Mouse (Mus musculus): ENCODE data around the gene Adh1.

Adh1 gene

GRCm38 (mm10) chr3:138241371-138241770 is 19.4 kb upstream of the Adh1 start:
- DNase-seq (ENCODE audit: low spot score in 2 of 2): no peak

DNA sequence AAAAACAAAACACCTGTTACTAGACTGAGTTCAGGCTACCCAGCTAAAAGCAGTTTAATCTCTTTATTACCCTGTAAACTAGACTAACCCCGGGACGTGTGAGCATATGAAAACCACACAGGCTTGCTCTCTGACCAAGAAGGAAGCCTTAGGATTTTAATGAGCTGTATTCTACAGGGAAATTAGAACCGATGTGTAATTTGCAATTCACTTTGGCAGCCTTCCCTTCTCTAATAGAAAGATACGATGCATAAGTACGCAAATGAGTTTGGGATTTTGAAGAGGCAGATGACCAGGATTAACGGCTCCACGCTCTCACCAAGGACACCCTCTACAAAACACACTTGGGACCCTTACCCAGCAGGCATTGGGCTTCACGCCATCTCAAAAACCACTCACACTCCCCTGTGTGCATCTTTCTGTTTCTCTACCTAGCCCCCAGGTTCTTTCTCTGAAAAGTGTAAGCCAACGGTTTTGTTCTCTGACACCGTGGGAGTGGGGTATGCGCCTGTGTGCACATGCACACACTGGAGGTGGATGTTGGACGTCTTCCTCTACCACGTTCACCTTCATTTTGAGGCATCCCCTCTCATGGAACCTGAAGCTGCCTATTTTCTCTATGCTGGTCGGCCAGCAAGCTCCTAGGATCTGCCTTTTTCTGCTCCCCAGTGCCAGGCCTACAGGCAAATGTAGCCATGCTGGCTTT is 18.6 kb upstream of the Adh1 start:
- no peak for DNase-seq (ENCODE audit: low spot score in 2 of 2)

GRCm38 (mm10) chr3:138242933-138243332 is 17.9 kb upstream of the Adh1 start:
- DNase-seq (ENCODE audit: low spot score in 2 of 2): no peak

- DNase-seq (ENCODE audit: low spot score in 2 of 2): no peak
Observed at GRCm38 (mm10) chr3:138244338-138244874, 16.4 kb upstream of the Adh1 start.

DNA sequence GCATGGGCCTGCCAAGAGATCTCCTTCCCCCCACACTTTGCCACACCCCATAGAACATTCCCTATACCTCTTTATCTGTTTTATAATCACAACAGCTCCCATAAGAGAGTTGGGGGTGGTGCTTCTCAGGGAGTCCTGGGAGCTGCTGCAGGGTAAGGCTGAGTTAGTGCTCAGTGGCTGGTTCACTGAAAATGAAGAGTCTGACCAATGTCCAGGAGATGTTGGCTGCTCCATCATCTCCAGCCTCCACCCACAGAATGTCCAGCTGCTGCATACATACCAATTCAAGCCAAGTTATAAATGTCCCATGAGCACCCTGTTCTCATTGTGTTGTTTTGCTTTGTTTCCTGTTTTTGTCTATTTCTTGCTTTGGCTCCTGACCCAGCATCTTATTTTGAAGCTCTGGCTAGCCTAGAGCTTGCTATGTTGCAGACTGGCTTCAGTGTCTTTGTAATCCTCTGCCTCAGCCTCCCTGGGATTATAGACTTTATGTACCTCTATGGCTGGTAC is 14.2 kb upstream of the Adh1 start:
- DNase-seq (ENCODE audit: low spot score in 2 of 2): no peak

DNA sequence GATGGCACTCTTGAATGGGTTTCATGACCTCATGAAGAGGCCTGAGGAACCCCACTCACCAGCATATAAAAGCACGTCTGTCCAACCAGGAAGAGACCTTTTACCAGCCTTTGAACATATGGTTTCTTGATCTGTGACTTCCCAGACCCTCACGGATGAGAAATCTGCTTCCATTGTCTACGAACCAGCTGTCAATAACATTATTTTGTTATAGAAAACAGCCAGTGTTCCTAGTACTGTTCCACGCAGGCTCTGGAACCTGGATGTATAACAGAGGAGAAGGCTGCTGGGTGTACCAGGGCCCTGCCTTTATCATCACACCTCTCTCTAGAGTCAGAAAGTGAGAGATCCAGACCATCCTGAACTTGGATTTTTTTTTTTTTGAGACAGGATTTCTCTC is 13.6 kb upstream of the Adh1 start:
- no peak for DNase-seq (ENCODE audit: low spot score in 2 of 2)

- no peak for DNase-seq (ENCODE audit: low spot score in 2 of 2)
Observed at GRCm38 (mm10) chr3:138248011-138248410, 12.8 kb upstream of the Adh1 start.

DNA sequence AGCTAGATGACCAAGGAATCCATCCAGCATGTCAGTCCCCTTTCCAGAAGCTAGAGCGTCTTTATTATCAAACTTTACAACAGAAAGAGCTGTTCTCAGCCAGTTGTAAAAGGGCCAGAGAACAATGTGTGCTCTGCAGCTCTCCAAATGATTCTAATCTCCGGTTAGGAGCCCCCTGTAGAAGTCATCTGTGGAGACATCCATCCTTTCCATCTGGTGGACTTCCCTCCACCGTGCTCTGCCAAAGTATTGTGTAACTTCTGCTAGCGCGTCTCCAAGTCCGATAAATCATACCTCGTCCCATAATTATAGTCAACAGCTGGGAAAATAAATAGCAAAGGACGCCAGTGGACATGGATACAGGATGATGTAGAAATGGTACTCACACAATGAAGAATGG is 12.0 kb upstream of the Adh1 start:
- no peak for DNase-seq (ENCODE audit: low spot score in 2 of 2)

DNA sequence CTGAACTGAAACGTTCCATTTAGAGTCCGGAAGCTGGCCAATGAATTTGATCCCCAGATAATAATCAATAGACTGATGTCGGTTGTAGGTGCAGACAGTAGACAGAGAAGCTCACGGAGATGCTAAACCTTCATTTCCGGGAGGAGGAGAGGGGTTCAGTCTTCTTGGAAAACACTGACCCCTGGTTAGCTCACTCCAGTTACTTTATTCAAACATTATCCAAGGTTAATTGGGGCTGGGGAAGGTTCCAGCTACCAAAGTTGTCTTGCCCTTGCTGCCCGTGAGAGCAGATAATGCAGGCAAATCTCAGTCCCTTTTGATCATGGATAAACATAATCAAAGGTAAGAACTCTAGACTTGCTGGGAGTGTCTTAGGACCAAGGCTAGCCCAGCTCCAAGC is 9.6 kb upstream of the Adh1 start:
- DNase-seq (ENCODE audit: low spot score in 2 of 2): no peak

GRCm38 (mm10) chr3:138254205-138254604 is 6.6 kb upstream of the Adh1 start:
- DNase-seq (ENCODE audit: low spot score in 2 of 2): no peak

DNA sequence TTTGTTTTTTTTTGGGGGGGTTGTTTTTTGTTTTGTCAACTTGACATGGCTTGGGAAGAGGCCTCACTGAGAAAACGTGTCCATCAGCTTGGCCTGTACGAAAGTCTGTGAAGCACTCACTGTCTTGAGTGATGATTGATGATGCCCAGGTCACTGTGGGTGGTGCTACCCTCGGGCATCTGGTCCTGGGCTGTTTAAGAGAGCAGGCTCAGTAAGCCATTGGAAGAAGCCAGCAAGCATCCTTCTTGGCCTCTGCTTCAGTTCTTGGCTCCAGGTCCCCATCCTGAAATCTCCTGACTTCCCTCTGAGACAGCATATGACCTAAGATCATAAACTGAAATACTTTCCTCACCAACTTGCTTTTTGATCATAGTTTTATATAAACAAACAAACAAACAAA is 5.4 kb upstream of the Adh1 start:
- DNase-seq (ENCODE audit: low spot score in 2 of 2): no peak

DNA sequence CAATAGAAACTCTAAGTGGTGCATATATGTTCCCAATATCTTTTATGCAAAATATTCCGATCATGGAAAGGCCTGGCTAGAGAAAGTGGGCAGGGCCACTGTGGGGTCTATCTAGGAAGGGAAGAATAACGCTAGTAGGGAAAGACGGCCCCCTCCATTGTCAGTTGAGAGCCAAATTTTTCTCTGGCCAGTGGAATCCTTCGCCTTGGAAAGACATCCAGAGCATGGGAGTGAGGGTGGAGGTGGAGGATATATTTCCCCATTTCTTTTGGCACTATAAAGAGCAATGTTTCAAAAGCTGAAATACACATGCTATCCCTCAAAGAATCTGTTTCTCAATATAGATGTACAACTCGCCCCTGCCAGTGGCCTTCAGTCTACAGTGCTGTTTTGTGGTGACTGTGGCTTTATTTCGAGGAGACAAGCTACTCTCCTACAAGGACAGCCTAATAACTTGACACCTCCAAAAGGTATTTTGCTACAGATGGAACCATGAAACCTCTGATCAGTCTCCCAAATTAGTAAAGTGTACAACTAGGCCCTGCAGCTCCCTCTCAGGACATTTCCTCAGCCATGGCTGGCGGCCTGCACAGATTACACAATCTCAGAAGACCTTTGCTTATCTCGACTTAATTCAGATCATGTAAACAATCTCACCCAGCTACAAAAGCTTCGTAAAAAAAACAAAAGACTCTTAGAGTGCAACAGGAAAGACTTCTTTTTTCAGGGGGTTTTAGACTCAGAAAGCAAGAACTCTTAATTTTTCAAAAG is 4.8 kb upstream of the Adh1 start:
- no peak for DNase-seq (ENCODE audit: low spot score in 2 of 2)

- DNase-seq (ENCODE audit: low spot score in 2 of 2): no peak
Observed at GRCm38 (mm10) chr3:138262568-138262967, 1.8 kb downstream of the Adh1 start.

DNA sequence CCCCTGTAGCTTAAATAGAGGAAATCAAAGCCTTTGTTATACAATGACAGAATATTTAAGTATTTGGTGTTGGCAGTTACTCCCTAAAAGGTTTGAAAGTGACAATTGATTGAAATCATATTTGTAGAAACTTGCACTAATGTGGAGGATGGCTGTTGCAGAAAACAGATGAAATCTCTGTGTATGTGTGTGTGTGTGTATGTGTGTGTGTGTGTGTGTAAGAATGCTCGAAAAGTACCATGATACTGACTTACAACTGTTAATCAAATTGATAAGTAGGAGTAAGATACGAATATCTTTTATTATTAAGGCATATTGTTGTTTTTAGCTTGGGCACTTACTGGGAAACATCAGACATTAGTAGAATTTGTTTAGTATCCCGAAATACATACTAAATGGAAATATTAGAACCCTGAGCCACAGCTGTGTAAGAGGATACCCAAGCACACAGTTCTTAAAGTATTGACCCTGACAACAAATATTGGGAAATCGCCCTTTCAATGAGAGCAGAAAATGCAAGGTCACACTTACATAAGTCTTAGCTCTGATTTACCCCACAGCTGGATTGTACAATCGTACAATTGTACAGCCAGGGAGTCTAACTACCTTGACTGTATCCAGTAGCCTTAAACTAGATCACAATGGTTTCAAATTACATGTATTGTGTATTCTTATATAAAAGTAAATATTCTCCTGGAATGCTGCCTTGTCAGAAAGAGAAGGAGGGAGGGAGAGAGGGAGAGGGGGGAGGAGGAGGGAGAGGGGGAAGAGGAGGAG is 2.6 kb downstream of the Adh1 start:
- no peak for DNase-seq (ENCODE audit: low spot score in 2 of 2)

- no peak for DNase-seq (ENCODE audit: low spot score in 2 of 2)
Observed at GRCm38 (mm10) chr3:138264648-138265047, 3.9 kb downstream of the Adh1 start.

GRCm38 (mm10) chr3:138270507-138270906 is 9.7 kb downstream of the Adh1 start:
- DNase-seq (ENCODE audit: low spot score in 2 of 2): no peak

GRCm38 (mm10) chr3:138271297-138271696 is 10.5 kb downstream of the Adh1 start:
- DNase-seq (ENCODE audit: low spot score in 2 of 2): no peak

DNA sequence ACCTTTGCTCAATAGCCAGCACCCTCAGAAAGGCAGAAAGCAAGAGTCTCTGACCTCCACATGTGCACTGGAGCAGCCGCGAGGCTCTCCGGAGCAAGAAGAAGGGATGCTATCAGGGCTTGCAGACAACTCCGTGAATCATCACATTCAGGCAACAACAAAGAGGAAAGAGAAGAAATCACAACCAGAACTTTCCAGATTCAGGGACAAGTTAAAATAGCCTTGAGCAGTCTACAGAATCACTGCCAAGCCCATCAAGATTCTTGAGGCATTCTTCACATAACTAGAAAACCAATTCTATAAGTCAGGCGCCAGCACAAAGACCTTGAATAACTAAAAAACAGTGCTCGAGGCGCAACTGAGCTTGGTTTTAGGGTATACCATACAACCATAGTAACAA is 12.3 kb downstream of the Adh1 start:
- no peak for DNase-seq (ENCODE audit: low spot score in 2 of 2)

GRCm38 (mm10) chr3:138275100-138275499 is 14.3 kb downstream of the Adh1 start:
- no peak for DNase-seq (ENCODE audit: low spot score in 2 of 2)

- no peak for DNase-seq (ENCODE audit: low spot score in 2 of 2)
Observed at GRCm38 (mm10) chr3:138282556-138282955, 21.8 kb downstream of the Adh1 start.

DNA sequence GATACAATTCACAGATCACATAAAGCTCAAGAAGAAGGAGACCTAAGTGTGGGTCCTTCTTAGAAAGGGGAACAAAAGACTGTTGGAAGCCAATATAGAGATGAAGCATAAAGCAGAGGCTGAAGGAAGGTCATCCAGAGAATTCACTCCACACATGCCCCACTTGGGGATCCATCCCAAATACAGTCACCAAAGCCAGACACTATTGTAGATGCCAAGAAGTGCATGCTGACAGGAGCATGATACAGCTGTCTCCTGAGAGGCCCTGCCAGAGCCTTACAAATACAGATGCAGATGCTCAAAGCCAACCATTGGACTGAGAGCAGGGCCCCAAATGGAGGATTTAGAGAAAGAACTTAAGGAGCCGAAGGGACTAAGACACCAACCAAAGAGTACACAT is 23.0 kb downstream of the Adh1 start:
- DNase-seq (ENCODE audit: low spot score in 2 of 2): no peak

GRCm38 (mm10) chr3:138285986-138286385 is 25.2 kb downstream of the Adh1 start:
- no peak for DNase-seq (ENCODE audit: low spot score in 2 of 2)
